Mouse (Mus musculus) megakaryocyte-erythroid progenitor cell, adult 5-6 weeks (primary cell): ENCODE measurements around the gene Rbfox2. TPM values are rescaled to one million over a fixed set of nuclear protein-coding genes. Genes with fewer than 3 reads are reported as not detected.

Source experiments
- ATAC-seq: replicated peaks from 2 replicates; pipeline ENCODE4 v1.8.0; 2016; ENCODE audit warnings: mild to moderate bottlenecking, inconsistent platforms; ENCODE audit not compliant: severe bottlenecking, poor library complexity, low FRiP score, low TSS enrichment
- total RNA-seq, 2 experiments: library from RNA; stranded (forward) in 1 of 2; stranded (reverse) in 1 of 2; fragments of 200-1000, 215-1000 nt in 1 of 2; fragments of >200 nt in 1 of 2; fragmentation: Nextera tagmentation in 1 of 2; gene quantifications; 2 replicates each; pipeline ENCODE4 v1.2.3; 2014 to 2017

Rbfox2 gene
- total RNA-seq, 2 experiments from 2014 or later, result 0.28 to 0.37 TPM

- no peak for ATAC-seq
These were observed 182.3 kb downstream of the Rbfox2 start for GRCm38 (mm10) chr15:77124372-77125117.

GRCm38 (mm10) chr15:77122824-77123223 lies 184.0 kb downstream of the Rbfox2 start:
- ATAC-seq, result no peak

- no peak for ATAC-seq
These were observed 184.6 kb downstream of the Rbfox2 start for GRCm38 (mm10) chr15:77122208-77122607.

GRCm38 (mm10) chr15:77119666-77120065 lies 187.1 kb downstream of the Rbfox2 start:
- ATAC-seq, result no peak

GRCm38 (mm10) chr15:77117209-77117608 lies 189.6 kb downstream of the Rbfox2 start:
- ATAC-seq, result no peak

GRCm38 (mm10) chr15:77116139-77116722 lies 190.6 kb downstream of the Rbfox2 start:
- ATAC-seq, result no peak

- ATAC-seq, result no peak
These were observed 191.3 kb downstream of the Rbfox2 start for GRCm38 (mm10) chr15:77115456-77115855.

- no peak for ATAC-seq
These were observed 193.2 kb downstream of the Rbfox2 start for GRCm38 (mm10) chr15:77113591-77113990.

DNA sequence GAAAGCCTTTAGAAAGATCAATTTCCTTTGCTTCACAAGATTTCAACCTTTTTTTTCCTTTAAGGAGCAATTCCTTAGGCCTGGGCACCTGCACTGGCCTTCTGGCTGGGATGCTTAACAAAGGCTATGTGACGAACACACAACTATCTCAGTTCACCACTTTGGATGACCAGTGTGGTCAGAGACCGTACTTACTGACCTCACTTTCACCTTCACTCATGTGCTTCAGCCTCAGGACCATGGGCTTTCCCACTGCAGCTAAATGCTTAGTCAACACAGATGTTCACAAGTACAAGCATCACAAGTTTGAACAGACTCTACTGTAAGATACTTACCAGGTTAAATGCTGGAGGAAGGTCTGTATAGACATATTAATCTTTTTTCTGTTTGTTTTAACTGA lies 194.4 kb downstream of the Rbfox2 start:
- ATAC-seq, result no peak

DNA sequence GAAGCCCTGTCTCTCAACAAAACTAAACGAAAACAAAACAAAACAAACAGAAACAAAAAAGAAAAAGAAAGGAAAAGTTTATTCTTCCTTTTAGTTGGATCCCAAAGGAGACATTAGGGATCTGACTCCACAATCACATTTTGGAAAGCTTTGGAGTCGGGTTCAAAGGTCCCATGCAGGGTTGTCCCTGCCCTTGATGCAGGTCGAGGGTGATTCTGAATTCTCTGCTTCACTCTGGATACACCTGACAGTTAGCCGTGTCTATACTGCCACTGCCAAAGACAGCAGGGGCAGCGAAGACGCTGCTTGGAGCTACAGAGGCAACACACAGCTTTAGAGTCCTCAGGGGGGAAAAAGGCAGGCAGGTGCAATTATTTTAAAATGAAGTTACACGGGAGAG lies 194.9 kb downstream of the Rbfox2 start:
- ATAC-seq, result no peak

GRCm38 (mm10) chr15:77110452-77110851 lies 196.4 kb downstream of the Rbfox2 start:
- ATAC-seq, result no peak

DNA sequence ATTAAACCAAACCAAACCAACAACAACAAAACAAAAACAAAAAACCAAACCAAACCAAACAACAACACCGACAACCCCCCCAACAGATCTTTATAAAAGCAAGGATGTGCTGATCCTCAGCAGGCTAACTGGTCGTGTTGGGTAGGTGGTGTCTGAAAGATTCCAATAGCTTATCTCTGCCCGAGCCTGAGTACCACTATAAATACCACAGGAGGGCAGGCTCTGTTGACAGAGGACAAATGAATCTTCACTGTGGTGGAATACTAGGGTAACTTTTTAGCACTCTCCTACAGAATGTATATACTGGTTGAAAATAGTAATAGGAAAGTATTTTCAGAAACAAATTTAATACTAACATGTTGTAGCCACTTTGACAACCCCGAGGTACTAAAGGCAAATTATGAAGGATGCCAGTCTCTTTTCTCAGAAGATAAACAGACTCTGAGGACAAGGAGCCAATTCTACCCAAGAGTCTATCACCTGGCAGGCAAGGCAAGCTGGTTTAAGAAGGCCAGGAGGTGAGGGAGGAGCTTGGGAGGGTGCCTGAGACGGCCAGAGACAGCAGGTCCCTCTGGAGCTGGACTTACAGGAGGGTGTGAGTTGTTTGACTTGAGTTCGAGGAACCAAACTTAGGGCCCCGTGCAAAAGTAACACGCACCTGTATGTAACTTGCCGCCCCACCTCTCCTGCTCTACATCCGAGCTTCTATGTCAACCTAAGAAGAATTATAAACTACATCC lies 199.5 kb downstream of the Rbfox2 start:
- no peak for ATAC-seq

GRCm38 (mm10) chr15:77105273-77105672 lies 201.5 kb downstream of the Rbfox2 start:
- no peak for ATAC-seq

DNA sequence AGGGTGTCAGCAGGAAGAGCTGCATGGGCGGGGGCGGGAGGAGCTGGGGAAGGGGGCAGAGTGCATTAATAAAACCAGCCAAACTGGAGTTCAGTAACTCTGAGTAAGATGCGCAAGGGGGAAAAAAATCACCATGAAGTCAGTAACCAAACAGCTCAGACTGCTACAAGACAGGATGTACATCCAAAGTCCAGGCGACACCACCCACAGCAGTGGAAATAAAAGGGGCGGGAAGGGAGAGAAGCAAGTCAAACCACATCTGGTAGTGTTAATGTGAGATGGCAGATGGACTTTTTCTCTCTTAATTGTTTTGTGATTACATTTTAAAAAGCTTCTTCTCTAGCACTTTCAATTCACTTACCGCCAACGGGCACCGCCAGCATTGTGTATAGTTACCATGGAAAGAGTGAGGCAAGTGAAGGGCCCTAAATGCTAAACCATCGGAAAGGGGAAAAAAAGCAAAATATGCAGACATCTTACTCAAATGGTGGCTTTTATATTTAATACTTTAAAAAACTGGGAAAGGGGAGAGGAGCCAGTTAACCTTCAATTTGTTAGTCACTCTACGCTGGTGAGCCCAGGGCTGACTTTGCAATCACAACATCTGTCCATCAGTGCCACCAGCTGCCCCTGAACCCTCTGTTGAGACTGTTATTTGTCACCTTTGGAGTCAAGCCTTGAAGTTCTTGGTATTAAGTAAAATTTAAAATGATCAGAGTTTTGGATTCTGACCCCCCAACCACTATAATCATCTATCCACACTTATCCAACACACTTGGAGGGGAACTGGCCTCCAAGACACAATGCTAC lies 202.2 kb downstream of the Rbfox2 start:
- no peak for ATAC-seq

DNA sequence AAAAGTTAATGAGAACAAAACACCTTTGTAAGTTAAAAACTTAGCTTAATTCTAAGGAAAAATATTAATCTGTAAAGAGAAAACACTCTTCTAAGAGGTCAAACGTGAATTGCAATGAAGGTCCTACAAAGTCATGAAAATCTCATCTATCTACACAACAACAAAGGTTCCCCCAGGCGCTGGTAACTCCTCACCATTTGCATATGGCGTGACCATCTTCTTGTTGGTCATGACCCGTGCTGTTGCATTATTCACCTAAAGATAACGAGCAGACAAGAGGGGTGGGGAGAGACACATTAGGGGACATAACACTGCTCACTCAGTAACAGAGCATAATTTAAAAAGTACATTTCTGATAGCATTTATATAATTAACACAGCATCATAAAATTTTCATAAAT lies 204.1 kb downstream of the Rbfox2 start:
- no peak for ATAC-seq

DNA sequence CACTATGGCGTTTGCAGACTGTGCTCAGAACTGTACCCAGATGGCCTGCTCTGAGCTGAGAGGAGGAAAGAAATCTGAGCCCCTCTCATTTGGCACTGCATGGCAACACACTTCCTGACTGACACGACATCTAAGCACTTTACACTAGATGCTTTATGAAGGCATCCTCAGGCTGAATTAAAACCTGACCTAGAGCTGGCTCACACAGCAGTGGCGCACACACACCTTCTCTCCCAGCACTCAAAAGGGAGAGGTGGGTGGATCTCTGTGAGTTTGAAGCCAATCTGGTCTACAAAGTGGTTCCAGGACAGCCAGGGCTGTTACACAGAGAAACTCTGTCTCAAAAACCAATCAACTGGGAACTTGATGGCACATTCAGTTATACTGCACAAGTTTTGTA lies 207.0 kb downstream of the Rbfox2 start:
- no peak for ATAC-seq

GRCm38 (mm10) chr15:77097358-77097757 lies 209.4 kb downstream of the Rbfox2 start:
- no peak for ATAC-seq

DNA sequence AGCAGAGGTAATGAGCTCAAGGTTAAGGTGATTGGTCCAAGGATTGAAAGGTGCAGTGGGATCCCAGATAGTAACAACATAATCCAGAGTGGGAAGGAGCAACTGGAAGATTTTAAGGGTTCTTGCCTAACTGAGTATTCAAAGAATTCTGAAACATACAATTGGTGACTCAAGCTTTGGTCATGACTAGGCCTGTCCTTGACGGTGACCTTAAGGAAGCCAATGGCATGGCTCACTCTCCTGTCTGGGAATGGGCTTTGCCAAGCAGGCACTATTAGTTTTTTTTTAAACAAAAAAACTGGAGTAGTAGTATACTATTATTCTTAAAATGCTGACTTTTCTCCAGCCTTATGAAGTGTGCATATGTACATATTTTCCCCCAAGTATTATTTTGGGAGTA lies 211.6 kb downstream of the Rbfox2 start:
- ATAC-seq, result no peak

- no peak for ATAC-seq
These were observed 212.4 kb downstream of the Rbfox2 start for GRCm38 (mm10) chr15:77094431-77094830.

DNA sequence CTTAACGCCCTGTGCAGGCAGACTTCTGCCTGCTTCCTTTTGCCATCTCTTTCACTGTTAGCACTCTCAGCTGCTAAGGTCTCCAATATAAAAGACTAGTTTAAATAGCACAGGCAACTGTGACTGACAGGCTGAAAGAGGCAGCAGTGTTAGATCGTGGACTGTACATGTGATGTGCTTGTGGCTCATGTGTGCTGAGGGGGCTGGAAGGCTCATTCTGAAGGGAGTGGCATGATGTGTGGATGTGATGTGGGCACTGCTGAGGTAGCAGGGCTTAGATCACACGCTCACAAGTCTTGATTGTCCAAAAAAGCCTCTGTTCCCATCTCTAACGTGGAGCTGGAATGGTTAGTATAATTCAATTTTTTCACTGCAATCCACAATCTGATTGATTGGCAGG lies 215.4 kb downstream of the Rbfox2 start:
- no peak for ATAC-seq
